Mouse (Mus musculus) adrenal gland (tissue): ENCODE results near the gene Zfp958.

Experiments used
- intact Hi-C: fragments of 180-260 bp; cut with DNase I; formaldehyde crosslinking; loops from one replicate; pipeline ENCODE4 v1.15.1; 2025

Zfp958 gene

DNA sequence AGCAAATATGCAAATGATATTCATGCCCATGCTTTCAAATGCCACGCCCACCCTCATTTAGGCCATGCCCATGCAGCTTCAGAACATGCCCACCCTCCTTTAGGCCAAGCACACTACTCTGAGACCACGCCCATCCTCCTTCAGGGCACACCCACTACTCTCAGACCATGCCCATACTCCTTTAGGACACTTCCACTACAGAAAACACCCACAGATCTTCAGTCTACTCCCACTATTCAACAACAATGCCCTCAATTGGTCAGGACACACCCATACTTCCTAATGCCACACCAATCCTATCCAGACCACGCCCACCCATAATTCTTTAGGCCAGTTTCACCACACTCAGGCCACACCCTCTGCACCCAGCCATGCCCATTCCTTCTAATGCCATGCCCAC is 66.8 kb downstream of the Zfp958 start:
- intact Hi-C loops = loop anchor here (5.0 to 10.0 kb wide), 2 partner anchors 67 to 425 kb away; partner anchors contain the start of genes Ctxn1, Snapc2 and Zfp958
